Mouse (Mus musculus) T-cell, adult 2 months (primary cell): ENCODE data around the gene Cdh3.
A peak's percentile ranks its signal among the peaks of the same experiment; 100 is the strongest.

Source experiments
- DNase-seq: peaks from one replicate; pipeline ENCODE4 v3.0.0; 2022; ENCODE audit warnings: low spot score

The Cdh3 gene

GRCm38 (mm10) chr8:106510365-106510975 is at the start of gene Cdh3:
Cdh3 (plus strand) TSS chr8:106510891.
- peak; percentile 15 for DNase-seq

- no peak for DNase-seq
These were observed 48.6 kb upstream of the Cdh3 start for GRCm38 (mm10) chr8:106462131-106462530.

GRCm38 (mm10) chr8:106463795-106464194 is 46.9 kb upstream of the Cdh3 start:
- DNase-seq, result no peak

- DNase-seq, result no peak
These were observed 41.2 kb upstream of the Cdh3 start for GRCm38 (mm10) chr8:106469485-106469884.

- no peak for DNase-seq
These were observed 36.7 kb upstream of the Cdh3 start for GRCm38 (mm10) chr8:106474001-106474400.

GRCm38 (mm10) chr8:106500018-106500685 is 10.5 kb upstream of the Cdh3 start, which contains the start of gene 6030452D12Rik:
6030452D12Rik (plus strand) TSS chr8:106500522.
- DNase-seq, result no peak

GRCm38 (mm10) chr8:106504241-106504640 is 6.5 kb upstream of the Cdh3 start:
- no peak for DNase-seq

GRCm38 (mm10) chr8:106505328-106505965 is 5.2 kb upstream of the Cdh3 start:
- no peak for DNase-seq

- DNase-seq, result no peak
These were observed 4.6 kb upstream of the Cdh3 start for GRCm38 (mm10) chr8:106506106-106506505.

- DNase-seq, result no peak
These were observed 2.8 kb upstream of the Cdh3 start for GRCm38 (mm10) chr8:106507761-106508331.

GRCm38 (mm10) chr8:106508456-106508855 is 2.2 kb upstream of the Cdh3 start:
- no peak for DNase-seq

GRCm38 (mm10) chr8:106509079-106509780 is 1.5 kb upstream of the Cdh3 start:
- DNase-seq, result no peak

GRCm38 (mm10) chr8:106511065-106511501 is 392 bp downstream of the Cdh3 start:
- no peak for DNase-seq

GRCm38 (mm10) chr8:106511531-106512041 is 895 bp downstream of the Cdh3 start:
- no peak for DNase-seq

- no peak for DNase-seq
These were observed 1.9 kb downstream of the Cdh3 start for GRCm38 (mm10) chr8:106512475-106513150.

GRCm38 (mm10) chr8:106515946-106516479 is 5.3 kb downstream of the Cdh3 start:
- DNase-seq, result no peak

- no peak for DNase-seq
These were observed 5.9 kb downstream of the Cdh3 start for GRCm38 (mm10) chr8:106516581-106516980.

GRCm38 (mm10) chr8:106518763-106519162 is 8.1 kb downstream of the Cdh3 start:
- no peak for DNase-seq

- no peak for DNase-seq
These were observed 9.9 kb downstream of the Cdh3 start for GRCm38 (mm10) chr8:106520578-106520977.

GRCm38 (mm10) chr8:106521845-106522244 is 11.2 kb downstream of the Cdh3 start:
- no peak for DNase-seq

- DNase-seq, result no peak
These were observed 16.0 kb downstream of the Cdh3 start for GRCm38 (mm10) chr8:106526725-106527124.
